Mouse (Mus musculus) olfactory bulb, adult 2 months (tissue): Measurements from ENCODE around the gene Gm49355. TPM values are rescaled to one million over a fixed set of nuclear protein-coding genes. Genes with fewer than 3 reads are reported as not detected.

Experiments used
- H3K27ac ChIP-seq: fragments of 200-500 bp; 2 replicates; pipeline ENCODE4 v1.5.1; 2012; ENCODE audit warnings: low read depth, low read length; ENCODE audit not compliant: insufficient read depth
- H3K4me1 ChIP-seq: fragments of 200-500 bp; 2 replicates; pipeline ENCODE4 v1.6.1; 2012; ENCODE audit warnings: low read length; ENCODE audit not compliant: control insufficient read depth, insufficient read depth
- H3K4me3 ChIP-seq: fragments of 200-500 bp; 2 replicates; pipeline ENCODE4 v1.5.1; 2012; ENCODE audit warnings: mild to moderate bottlenecking, low read depth, low read length, moderate library complexity; ENCODE audit not compliant: insufficient read depth
- CTCF ChIP-seq: fragments of 200-500 bp; IDR thresholded peaks from 2 replicates; pipeline ENCODE4 v1.5.1; 2012; ENCODE audit warnings: low read depth, mild to moderate bottlenecking, low read length, moderate library complexity; ENCODE audit not compliant: insufficient read depth
- POLR2A ChIP-seq: fragments of 200-500 bp; IDR thresholded peaks from 2 replicates; pipeline ENCODE4 v1.6.1; 2012; ENCODE audit warnings: mild to moderate bottlenecking, low read depth, low read length, moderate library complexity; ENCODE audit not compliant: insufficient read depth
- WGBS: fragments of 180-500 bp; shearing (Covaris S2); methylation state at CpG from one replicate; pipeline ENCODE4 v1.1.7; 2018; 5-methylcytosine and 5-hydroxymethylcytosine counted together
- polyA plus RNA-seq: library from polyadenylated mRNA; stranded (reverse); fragments of >200 nt; gene quantifications from 2 replicates; pipeline ENCODE4 v1.2.4, GENCODE M21; 2012; ENCODE audit warnings: low replicate concordance; ENCODE audit not compliant: missing spikeins, insufficient read depth, insufficient read length

Gm49355 gene
- polyA plus RNA-seq, 1 experiment = not detected

- TF ChIP-seq CTCF (no peak), POLR2A (no peak)
- Histone ChIP-seq H3K27ac (no peak overlapping the region), H3K4me1 (peaks cover 41% of the 10 kb centered on the region), H3K4me3 (no peak overlapping the region)
- whole genome bisulfite sequencing = 75% methylated on average over 24 of the region's 24 CpGs
Observed at GRCm38 (mm10) chr14:12341789-12342457, 58.1 kb downstream of the Gm49355 start.

DNA sequence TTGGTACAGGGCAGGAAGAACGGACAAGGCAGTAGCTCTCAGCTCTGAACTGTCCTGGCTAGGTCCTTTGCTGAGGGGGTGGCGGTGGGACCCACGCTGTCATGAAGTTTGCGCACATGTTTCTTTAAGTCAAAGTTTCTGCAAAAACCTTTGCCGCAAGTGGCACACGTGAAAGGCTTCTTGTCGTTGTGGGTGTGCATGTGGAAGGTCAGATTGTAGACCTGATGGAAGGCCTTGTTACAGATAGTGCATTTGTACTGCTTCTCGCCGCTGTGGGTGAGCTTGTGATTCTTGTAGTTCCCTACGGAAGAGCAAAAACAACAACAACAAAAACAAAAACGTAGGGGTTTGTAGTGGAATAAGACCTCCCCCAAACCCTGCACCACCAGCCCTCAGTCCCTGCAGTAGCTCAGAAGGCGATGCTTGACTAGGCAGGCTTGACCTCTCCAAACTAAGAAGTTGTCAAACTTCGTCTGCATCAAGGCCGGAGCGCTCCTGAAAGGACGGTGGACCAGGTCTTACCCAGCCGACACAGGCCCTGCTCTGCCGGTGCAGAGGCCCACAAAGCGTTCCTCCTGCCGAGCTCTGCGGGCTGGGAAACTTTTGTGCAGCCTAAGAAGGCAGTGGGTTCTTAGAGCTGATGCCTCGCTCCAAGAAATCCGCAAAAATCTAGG is 58.8 kb downstream of the Gm49355 start:
- no peak overlapping the region for H3K27ac ChIP-seq

GRCm38 (mm10) chr14:12343451-12343941 is 59.7 kb downstream of the Gm49355 start:
- Histone ChIP-seq H3K4me3 (no peak overlapping the region), H3K4me1 (peaks cover 42% of the 10 kb centered on the region), H3K27ac (no peak overlapping the region)
- 44% methylated on average over 20 of the region's 20 CpGs for WGBS
- TF ChIP-seq CTCF = no peak
- TF ChIP-seq POLR2A = no peak

More for the DNA sequence above, 58.8 kb downstream of the Gm49355 start:
- WGBS = 70% methylated on average over 23 of the region's 23 CpGs
- peaks cover 45% of the 10 kb centered on the region for H3K4me1 ChIP-seq
- no peak for TF ChIP-seq CTCF
- TF ChIP-seq POLR2A = no peak
- H3K4me3 ChIP-seq = no peak overlapping the region

GRCm38 (mm10) chr14:12344061-12344745 is 60.4 kb downstream of the Gm49355 start:
- H3K27ac ChIP-seq = no peak overlapping the region
- WGBS = 28% methylated on average over 24 of the region's 24 CpGs
- peak overlapping the region; percentile 22 for H3K4me3 ChIP-seq
- peaks cover 42% of the 10 kb centered on the region for H3K4me1 ChIP-seq
- TF ChIP-seq CTCF (no peak), POLR2A (no peak)

DNA sequence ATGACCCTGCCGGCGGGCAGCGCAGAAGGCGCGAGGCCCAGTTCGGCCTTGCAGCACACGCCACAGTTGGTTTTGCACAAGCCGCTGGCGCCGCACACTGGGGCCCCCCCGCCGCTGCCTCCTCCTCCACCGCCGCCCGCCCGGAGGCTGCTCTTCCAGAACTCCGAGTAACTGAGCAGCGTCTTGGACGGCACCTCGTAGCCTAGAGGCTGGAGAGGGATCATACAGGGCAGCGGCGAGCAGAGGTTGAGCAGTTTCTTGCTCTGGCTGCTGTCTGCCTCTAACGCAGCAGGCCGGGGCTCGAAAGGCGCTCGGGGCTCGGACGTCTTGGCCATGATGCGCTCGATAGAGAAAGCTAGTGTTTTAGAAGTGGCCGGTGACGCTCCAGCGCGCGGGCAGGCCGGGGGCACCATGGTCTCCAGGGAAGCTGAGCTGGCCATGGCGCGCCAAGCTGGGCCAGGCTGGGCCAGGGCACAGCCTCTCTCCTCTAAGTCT is 61.0 kb downstream of the Gm49355 start:
- H3K4me3 ChIP-seq = peak overlapping the region; percentile 22
- TF ChIP-seq POLR2A (no peak), CTCF (no peak)
- H3K4me1 ChIP-seq = peaks cover 42% of the 10 kb centered on the region
- 2% methylated on average over 39 of the region's 39 CpGs for WGBS
- no peak overlapping the region for H3K27ac ChIP-seq

- Histone ChIP-seq H3K4me1 (peaks cover 38% of the 10 kb centered on the region), H3K4me3 (peak overlapping the region; percentile 22), H3K27ac (no peak overlapping the region)
- TF ChIP-seq POLR2A (no peak), CTCF (no peak)
- WGBS = 2% methylated on average over 40 of the region's 40 CpGs
Observed at GRCm38 (mm10) chr14:12345241-12345921, 61.6 kb downstream of the Gm49355 start.

DNA sequence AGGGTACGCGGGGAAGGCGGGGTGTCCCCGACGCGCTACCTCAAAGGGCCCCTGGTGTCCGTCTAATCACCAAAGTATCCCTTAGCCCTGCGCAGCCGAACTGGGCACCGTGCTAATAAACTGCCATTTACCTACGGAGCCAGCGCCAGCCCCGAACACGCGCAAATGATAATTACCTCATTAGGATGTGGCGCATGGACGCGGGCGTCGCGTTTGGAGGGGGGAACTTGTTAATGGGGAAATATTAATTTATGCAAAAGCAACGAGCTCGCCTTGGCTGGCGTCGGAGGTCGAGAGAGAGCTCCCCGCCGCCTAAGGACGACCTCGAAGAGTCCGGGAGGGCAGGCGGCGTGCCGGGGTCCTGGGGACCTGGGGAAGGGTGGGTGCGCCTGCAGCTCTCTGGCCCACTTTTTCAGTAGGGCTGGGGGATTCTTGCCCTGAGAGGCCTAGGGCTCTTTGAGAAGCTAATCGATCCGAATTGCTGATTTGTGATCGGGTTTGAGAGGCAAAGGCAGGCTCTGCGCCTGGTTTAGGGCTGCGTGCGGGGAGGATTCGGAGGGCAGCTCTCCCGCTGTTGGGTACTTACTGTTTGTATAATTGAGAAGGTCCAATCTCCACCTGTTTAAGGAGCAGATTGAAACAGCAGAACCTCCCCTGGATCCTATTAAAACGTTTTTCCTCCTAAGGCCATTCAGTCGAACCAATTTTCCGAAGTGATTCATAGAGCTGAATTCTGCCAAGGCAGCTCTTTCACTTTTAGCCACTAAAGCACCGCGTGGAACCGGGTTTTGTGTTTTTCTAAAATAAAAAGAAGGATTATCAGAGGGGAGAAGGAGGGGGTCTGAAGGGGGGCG is 62.5 kb downstream of the Gm49355 start:
- peak overlapping the region; percentile 25 for H3K4me3 ChIP-seq
- peaks cover 33% of the 10 kb centered on the region for H3K4me1 ChIP-seq
- WGBS = 6% methylated on average over 50 of the region's 50 CpGs
- H3K27ac ChIP-seq = no peak overlapping the region
- no peak for TF ChIP-seq CTCF
- no peak for TF ChIP-seq POLR2A
